Comparison of ENCODE assay signal across 8 mouse cellular contexts in genomic region chr15:98969372-98970101, GRCm38 (mm10). TPM values are rescaled to one million over a fixed set of nuclear protein-coding genes. Genes with fewer than 3 reads are reported as not detected.
DNase-seq lines count a peak whose midpoint lies in the region; ATAC-seq and TF ChIP-seq lines count a peak whose summit lies in the region.

No protein-coding gene starts in this region.

- WGBS in kidney, embryonic 15.5 days, result 23% methylated on average over 16 of the region's 16 CpGs
- 7% methylated on average over 16 of the region's 16 CpGs for WGBS in hindbrain, embryonic 11.5 days

- H3K27me3 ChIP-seq in kidney, embryonic 15.5 days, result no peaks in the 10 kb centered on the region
- no peaks in the 10 kb centered on the region for H3K27me3 ChIP-seq in hindbrain, embryonic 11.5 days (ENCODE audit: control insufficient read depth, insufficient read depth, low read length)
- H3K27me3 ChIP-seq in myocyte (ENCODE audit: control insufficient read depth, insufficient read depth, insufficient read length), result no peaks in the 10 kb centered on the region

- no peaks in the 10 kb centered on the region for H3K79me2 ChIP-seq in myocyte (ENCODE audit: control insufficient read depth, insufficient read depth)

- ATAC-seq in kidney, embryonic 15.5 days (replicated peaks; ENCODE audit: low FRiP score), result no peak
- ATAC-seq in hindbrain, embryonic 11.5 days (ENCODE audit: low FRiP score), result peak; percentile 23; the same call in 1 of the 2 replicates

- H3K4me3 ChIP-seq in kidney, embryonic 15.5 days (replicated peaks), result no peak overlapping the region
- H3K4me3 ChIP-seq in hindbrain, embryonic 11.5 days (ENCODE audit: low read depth, low read length), result no peak overlapping the region
- H3K4me3 ChIP-seq in myocyte, result no peak overlapping the region

- no peak for TF ChIP-seq POLR2A in myocyte (IDR thresholded peaks at IDR 0.05; ENCODE audit: insufficient read length, low read depth)

- H3K9ac ChIP-seq in kidney, embryonic 15.5 days, result peak overlapping the region; percentile 17; the same call in 1 of the 2 replicates
- peak overlapping the region; percentile 67 for H3K9ac ChIP-seq in hindbrain, embryonic 11.5 days (ENCODE audit: low read depth, low read length)

- DNase-seq in kidney, postnatal 36 days, result no peak
- DNase-seq in brain, adult 2 months (ENCODE audit: low read depth, low spot score), result peak; percentile 69
- DNase-seq in hindbrain, embryonic 11.5 days (ENCODE audit: low spot score), result peak; percentile 63
- no peak for DNase-seq in urinary bladder, adult 2 months (ENCODE audit: low spot score)
- no peak for DNase-seq in kidney, postnatal 14 days
- no peak for DNase-seq in cerebellum, postnatal 4 days (ENCODE audit: low spot score in 2 of 2)

- no peaks in the 10 kb centered on the region for H3K9me3 ChIP-seq in kidney, embryonic 15.5 days (replicated peaks)
- no peaks in the 10 kb centered on the region for H3K9me3 ChIP-seq in hindbrain, embryonic 11.5 days (ENCODE audit: control insufficient read depth, low read length)

- no peaks in the 10 kb centered on the region for H3K36me3 ChIP-seq in kidney, embryonic 15.5 days
- H3K36me3 ChIP-seq in hindbrain, embryonic 11.5 days (ENCODE audit: control insufficient read depth, insufficient read depth, low read length), result no peaks in the 10 kb centered on the region
- H3K36me3 ChIP-seq in myocyte (ENCODE audit: control insufficient read depth, insufficient read depth), result no peaks in the 10 kb centered on the region

- H3K4me1 ChIP-seq in kidney, embryonic 15.5 days, result peaks cover 34% of the 10 kb centered on the region
- H3K4me1 ChIP-seq in hindbrain, embryonic 11.5 days (replicated peaks; ENCODE audit: control insufficient read depth, insufficient read depth, low read length), result peaks cover 19% of the 10 kb centered on the region

- peak overlapping the region; percentile 9 for H3K27ac ChIP-seq in kidney, embryonic 15.5 days
- peak overlapping the region; percentile 98 for H3K27ac ChIP-seq in hindbrain, embryonic 11.5 days (ENCODE audit: low read depth, low read length)

- peak overlapping the region; percentile 34 for H3K4me2 ChIP-seq in kidney, embryonic 15.5 days
- H3K4me2 ChIP-seq in hindbrain, embryonic 11.5 days (replicated peaks; ENCODE audit: low read depth, low read length), result peak overlapping the region; percentile 37
- peak overlapping the region; percentile 72 for H3K4me2 ChIP-seq in myocyte (ENCODE audit: low read depth)

- no peak overlapping the region for H3ac ChIP-seq in myocyte (ENCODE audit: control insufficient read depth, insufficient read length)

TF ChIP-seq in myocyte, 11 proteins besides CTCF, POLR2A, EP300 and RAD21:
- TF ChIP-seq E2F4 (IDR thresholded peaks at IDR 0.05; ENCODE audit: insufficient read depth), result no peak
- no peak for TF ChIP-seq USF1 (IDR thresholded peaks at IDR 0.05; ENCODE audit: low read depth)
- TF ChIP-seq SRF (IDR thresholded peaks at IDR 0.05; ENCODE audit: control insufficient read depth, insufficient read length, low read depth), result no peak

RNA-seq across cellular contexts. Expression of gene Tuba1a, which starts 16.0 kb away (rescaled TPM):
- polyA plus RNA-seq in kidney, embryonic 15.5 days (2015; fragmentation: Nextera tagmentation; extraction: Ambion mirVana), result 854 and 1,029 TPM in 2 replicates
- 8,897 and 9,833 TPM in 2 replicates for polyA plus RNA-seq in hindbrain, embryonic 11.5 days (2014; fragmentation: Nextera tagmentation; extraction: Ambion mirVana)
- 3,074 TPM for polyA plus RNA-seq in myocyte (2012; fragmentation: generic; extraction: Trizol)
- 279 and 332 TPM in 2 replicates for polyA plus RNA-seq in urinary bladder, adult 2 months (2012; rRNA removed)

RNA-seq across cellular contexts. Expression of gene Gm49450, which starts 16.2 kb away (rescaled TPM):
- polyA plus RNA-seq in kidney, embryonic 15.5 days (2015; fragmentation: Nextera tagmentation; extraction: Ambion mirVana), result not detected in 2 replicates
- not detected in 2 replicates for polyA plus RNA-seq in hindbrain, embryonic 11.5 days (2014; fragmentation: Nextera tagmentation; extraction: Ambion mirVana)
- polyA plus RNA-seq in myocyte (2012; fragmentation: generic; extraction: Trizol), result 0.84 TPM
- 0.30 and 0.38 TPM in 2 replicates for polyA plus RNA-seq in urinary bladder, adult 2 months (2012; rRNA removed)

RNA-seq across cellular contexts. Expression of gene Tuba1b, which starts 35.2 kb away (rescaled TPM):
- polyA plus RNA-seq in kidney, embryonic 15.5 days (2015; fragmentation: Nextera tagmentation; extraction: Ambion mirVana), result 1,698 and 1,797 TPM in 2 replicates
- 1,792 and 1,905 TPM in 2 replicates for polyA plus RNA-seq in hindbrain, embryonic 11.5 days (2014; fragmentation: Nextera tagmentation; extraction: Ambion mirVana)
- 2,204 TPM for polyA plus RNA-seq in myocyte (2012; fragmentation: generic; extraction: Trizol)
- 677 and 758 TPM in 2 replicates for polyA plus RNA-seq in urinary bladder, adult 2 months (2012; rRNA removed)

RNA-seq across cellular contexts. Expression of gene Lmbr1l, which starts 51.5 kb away (rescaled TPM):
- 16.4 and 17.6 TPM in 2 replicates for polyA plus RNA-seq in kidney, embryonic 15.5 days (2015; fragmentation: Nextera tagmentation; extraction: Ambion mirVana)
- 9.4 and 13.4 TPM in 2 replicates for polyA plus RNA-seq in hindbrain, embryonic 11.5 days (2014; fragmentation: Nextera tagmentation; extraction: Ambion mirVana)
- 33.4 TPM for polyA plus RNA-seq in myocyte (2012; fragmentation: generic; extraction: Trizol)
- polyA plus RNA-seq in urinary bladder, adult 2 months (2012; rRNA removed), result 32.8 and 43.4 TPM in 2 replicates

Comparison
In these comparisons a context has a peak if more than half of its experiments do, and no peak if none do; other contexts are left out.
1. DNase-seq: peak in brain, adult 2 months (single experiment) and hindbrain, embryonic 11.5 days (single experiment); none in kidney, postnatal 36 days (0 of 2), urinary bladder, adult 2 months (single experiment), kidney, postnatal 14 days (single experiment) and cerebellum, postnatal 4 days (0 of 2).
2. Peak in every context shown above with its lines, with median percentiles within 50 percentile points of each other: H3K4me2 ChIP-seq.